Mouse (Mus musculus) CH12.LX (cell line): ENCODE results near the gene Bmp7. TPM values are rescaled to one million over a fixed set of nuclear protein-coding genes. Genes with fewer than 3 reads are reported as not detected.

Experiments used
- DNase-seq: peaks from one replicate; pipeline ENCODE4 v3.0.0-alpha.2; 2013; ENCODE audit errors: extremely low read depth
- H3K27ac ChIP-seq: 2 replicates; pipeline ENCODE4 v1.5.1; 2012; ENCODE audit warnings: low read depth, mild to moderate bottlenecking, control low read depth, moderate library complexity; ENCODE audit not compliant: insufficient read depth
- H3K27me3 ChIP-seq: replicated peaks from 2 replicates; pipeline ENCODE3; 2012; ENCODE audit warnings: inconsistent platforms
- H3K36me3 ChIP-seq, 2 experiments: replicated peaks in 1 of 2; 2 replicates each; pipeline versions ENCODE3 to v1.6.1; 2012; ENCODE audit warnings: inconsistent platforms in 1 of 2, low read length in 1 of 2, mild to moderate bottlenecking in 1 of 2, mixed read lengths in 1 of 2, moderate library complexity in 1 of 2; ENCODE audit not compliant: control insufficient read depth in 1 of 2, insufficient read depth in 1 of 2
- H3K4me1 ChIP-seq, 2 experiments: 2 replicates each; pipeline ENCODE4 v1.6.1; 2012; ENCODE audit warnings: inconsistent platforms in 1 of 2, moderate library complexity in 1 of 2; ENCODE audit not compliant: insufficient read depth in 2 of 2, control insufficient read depth in 1 of 2
- H3K4me2 ChIP-seq: 2 replicates; pipeline ENCODE4 v1.6.1; 2012; ENCODE audit warnings: low read depth, mild to moderate bottlenecking, control low read depth; ENCODE audit not compliant: poor library complexity, insufficient read depth, severe bottlenecking
- H3K4me3 ChIP-seq, 3 experiments: fragments of 150-350 bp in 1 of 3; sonication (generic) in 1 of 3; replicated peaks in 1 of 3; 2 replicates each; pipeline versions ENCODE3 to v1.5.1; 2011 to 2012; ENCODE audit warnings: low read depth in 2 of 3, low read length in 2 of 3, mild to moderate bottlenecking in 2 of 3, moderate library complexity in 2 of 3, control low read depth in 1 of 3, improper control_type of control experiment in 1 of 3, inconsistent platforms in 1 of 3, mixed read lengths in 1 of 3; ENCODE audit not compliant: poor library complexity in 1 of 3
- H3K79me2 ChIP-seq: replicated peaks from 2 replicates; pipeline ENCODE4 v1.6.1; 2012; ENCODE audit warnings: mild to moderate bottlenecking, moderate library complexity; ENCODE audit not compliant: control insufficient read depth, poor library complexity, insufficient read depth, severe bottlenecking; ENCODE audit errors: extremely low read depth
- H3K9ac ChIP-seq: 2 replicates; pipeline ENCODE4 v1.6.1; 2012; ENCODE audit warnings: low read depth, mild to moderate bottlenecking, control low read depth, moderate library complexity; ENCODE audit not compliant: insufficient read depth
- H3K9me3 ChIP-seq: replicated peaks from 2 replicates; pipeline ENCODE3; 2012; ENCODE audit warnings: low read length, inconsistent platforms, mixed read lengths
- BHLHE40 ChIP-seq: IDR thresholded peaks from 2 replicates; pipeline ENCODE4 v1.6.1; 2011; ENCODE audit warnings: mild to moderate bottlenecking, low read depth, low read length, improper control_type of control experiment
- CHD1 ChIP-seq: IDR thresholded peaks from 2 replicates; pipeline ENCODE4 v1.6.1; 2012; ENCODE audit warnings: low read depth, low read length, improper control_type of control experiment, inconsistent platforms
- CHD2 ChIP-seq: IDR thresholded peaks from 2 replicates; pipeline ENCODE4 v1.6.1; 2011; ENCODE audit warnings: low read length, improper control_type of control experiment
- E2F4 ChIP-seq: IDR thresholded peaks from 2 replicates; pipeline ENCODE4 v1.6.1; 2011; ENCODE audit warnings: low read depth, low read length, improper control_type of control experiment; ENCODE audit not compliant: insufficient replicate concordance
- ELF1 ChIP-seq: IDR thresholded peaks from 2 replicates; pipeline ENCODE4 v1.6.1; 2014; ENCODE audit warnings: low read depth, mild to moderate bottlenecking, inconsistent platforms, low read length, improper control_type of control experiment
- EP300 ChIP-seq: IDR thresholded peaks from 2 replicates; pipeline ENCODE4 v1.6.1; 2011; ENCODE audit warnings: low read length, improper control_type of control experiment
- GABPA ChIP-seq: IDR thresholded peaks from 2 replicates; pipeline ENCODE4 v1.6.1; 2012; ENCODE audit warnings: low read depth, low read length, improper control_type of control experiment, inconsistent platforms; ENCODE audit not compliant: insufficient replicate concordance
- HCFC1 ChIP-seq: IDR thresholded peaks from 2 replicates; pipeline ENCODE4 v1.6.1; 2012; ENCODE audit warnings: low read depth, mild to moderate bottlenecking, inconsistent platforms, low read length, improper control_type of control experiment
- IRF4 ChIP-seq: IDR thresholded peaks from 2 replicates; pipeline ENCODE4 v1.6.1; 2014; ENCODE audit warnings: low read depth, mild to moderate bottlenecking, inconsistent platforms, low read length, improper control_type of control experiment
- JUND ChIP-seq: conservative IDR thresholded peaks from 2 replicates; pipeline ENCODE4 v1.6.1; 2011; ENCODE audit warnings: low read depth, low read length, improper control_type of control experiment
- MAFK ChIP-seq: IDR thresholded peaks from 2 replicates; pipeline ENCODE4 v1.6.1; 2011; ENCODE audit warnings: low read length, improper control_type of control experiment; ENCODE audit not compliant: insufficient replicate concordance
- MAX ChIP-seq: IDR thresholded peaks from 2 replicates; pipeline ENCODE4 v1.6.1; 2011; ENCODE audit warnings: low read length, improper control_type of control experiment
- MAZ ChIP-seq: IDR thresholded peaks from 2 replicates; pipeline ENCODE4 v1.6.1; 2012; ENCODE audit warnings: low read depth, mild to moderate bottlenecking, inconsistent platforms, low read length, improper control_type of control experiment, moderate library complexity
- MEF2A ChIP-seq: IDR thresholded peaks from 2 replicates; pipeline ENCODE4 v1.6.1; 2014; ENCODE audit warnings: low read depth, mild to moderate bottlenecking, inconsistent platforms, low read length, improper control_type of control experiment, borderline replicate concordance
- MXI1 ChIP-seq: IDR thresholded peaks from 2 replicates; pipeline ENCODE4 v1.6.1; 2011; ENCODE audit warnings: mild to moderate bottlenecking, low read depth, low read length, improper control_type of control experiment
- MYC ChIP-seq: IDR thresholded peaks from 2 replicates; pipeline ENCODE4 v1.6.1; 2011; ENCODE audit warnings: low read depth, mild to moderate bottlenecking, improper control_type of control experiment, low read length
- NRF1 ChIP-seq: IDR thresholded peaks from 2 replicates; pipeline ENCODE4 v1.6.1; 2014; ENCODE audit warnings: low read depth, mild to moderate bottlenecking, inconsistent platforms, low read length, improper control_type of control experiment, moderate library complexity
- PAX5 ChIP-seq: IDR thresholded peaks from 2 replicates; pipeline ENCODE4 v1.6.1; 2012; ENCODE audit warnings: low read length, inconsistent platforms, mixed read lengths
- POLR2AphosphoS2 ChIP-seq: IDR thresholded peaks from 2 replicates; pipeline ENCODE4 v1.6.1; 2011; ENCODE audit warnings: low read depth, low read length, improper control_type of control experiment
- RAD21 ChIP-seq: IDR thresholded peaks from 2 replicates; pipeline ENCODE4 v1.6.1; 2011; ENCODE audit warnings: low read depth, mild to moderate bottlenecking, low read length, improper control_type of control experiment, moderate library complexity
- RCOR1 ChIP-seq: conservative IDR thresholded peaks from 2 replicates; pipeline ENCODE4 v1.6.1; 2012; ENCODE audit warnings: low read depth, mild to moderate bottlenecking, inconsistent platforms, low read length, improper control_type of control experiment
- SMC3 ChIP-seq: IDR thresholded peaks from 2 replicates; pipeline ENCODE4 v1.6.1; 2011; ENCODE audit warnings: low read depth, low read length, improper control_type of control experiment
- TBP ChIP-seq: conservative IDR thresholded peaks from 2 replicates; pipeline ENCODE4 v1.6.1; 2011; ENCODE audit warnings: low read depth, low read length, improper control_type of control experiment
- TCF12 ChIP-seq: IDR thresholded peaks from 2 replicates; pipeline ENCODE4 v1.6.1; 2014; ENCODE audit warnings: low read depth, mild to moderate bottlenecking, inconsistent platforms, low read length, improper control_type of control experiment
- UBTF ChIP-seq: IDR thresholded peaks from 2 replicates; pipeline ENCODE4 v1.6.1; 2012; ENCODE audit warnings: low read depth, mild to moderate bottlenecking, inconsistent platforms, low read length, improper control_type of control experiment, moderate library complexity
- ZC3H11A ChIP-seq: IDR thresholded peaks from 2 replicates; pipeline ENCODE4 v1.6.1; 2012; ENCODE audit warnings: low read depth, mild to moderate bottlenecking, inconsistent platforms, low read length, improper control_type of control experiment
- ZNF384 ChIP-seq: IDR thresholded peaks from 2 replicates; pipeline ENCODE4 v1.6.1; 2012; ENCODE audit warnings: low read depth, low read length, improper control_type of control experiment, inconsistent platforms
- dilution Hi-C: fragments of 300-500 bp; cut with MboI; formaldehyde crosslinking; loops from 2 replicates; pipeline ENCODE4 v1.14.3; 2020; ENCODE audit warnings: low sequenced_read_pairs; ENCODE audit not compliant: extremely low pct_unique_long_range_greater_than_20kb, extremely low pct_ligation_motif_present
- in situ Hi-C: fragments of 300-500 bp; cut with MboI; formaldehyde crosslinking; loops from 3 replicates; pipeline ENCODE4 v1.14.3; 2019; ENCODE audit warnings: low sequenced_read_pairs, low pct_ligation_motif_present, low pct_unique_long_range_greater_than_20kb, mixed read lengths
- polyA plus RNA-seq: library from polyadenylated mRNA; unstranded; fragments of >175 nt; gene quantifications from 2 replicates; pipeline ENCODE4 v1.2.1, GENCODE M21; 2012; ENCODE audit warnings: low read depth; ENCODE audit not compliant: insufficient read length
- total RNA-seq, 2 experiments: library from RNA; depleted of rRNA; stranded (reverse); fragments of 300-350 nt in 1 of 2; fragments of >200 nt in 1 of 2; gene quantifications; 2 replicates each; pipeline ENCODE4 v1.2.3; 2012 to 2014

Gene Bmp7
- total and polyA plus RNA-seq, 3 experiments = 0.16 to 0.51 (median 0.47) TPM

GRCm38 (mm10) chr2:172959006-172959768 is 19.1 kb upstream of the Bmp7 start:
- peaks cover 6% of the 10 kb centered on the region for H3K27me3 ChIP-seq
- in situ Hi-C loops = no loop called here
- no peak for TF ChIP-seq GABPA
- no peak for TF ChIP-seq ZC3H11A
- TF ChIP-seq E2F4 = no peak
- no peak for TF ChIP-seq IRF4
- TF ChIP-seq BHLHE40 = no peak
- no peak for TF ChIP-seq HCFC1
- no peak for TF ChIP-seq EP300
- TF ChIP-seq TCF12 = no peak
- no peak for TF ChIP-seq ELF1
- no peak for TF ChIP-seq RAD21
- no peak for TF ChIP-seq JUND
- no peak for TF ChIP-seq TBP
- TF ChIP-seq MYC = no peak
- no peak for TF ChIP-seq MAZ
- no peak for TF ChIP-seq UBTF
- no peak for TF ChIP-seq PAX5
- no peak for TF ChIP-seq CHD2
- no peak for TF ChIP-seq MXI1
- TF ChIP-seq MEF2A = no peak
- TF ChIP-seq, all 38 proteins: peak for 0
- Histone ChIP-seq H3K4me1 (peaks cover 0 to 9% of the 10 kb centered on the region in 2 experiments; a peak in 2 of 4 replicates), H3K27ac (no peak overlapping the region), H3K9ac (no peak overlapping the region), H3K4me3 (no peak overlapping the region), H3K4me2 (no peak overlapping the region), H3K36me3 (no peaks in the 10 kb centered on the region), H3K79me2 (no peaks in the 10 kb centered on the region), H3K9me3 (peaks cover 23% of the 10 kb centered on the region)
- no peak for DNase-seq
- dilution Hi-C loops = no loop called here

GRCm38 (mm10) chr2:172958579-172958978 is 18.5 kb upstream of the Bmp7 start:
- dilution Hi-C loops (no loop called here), in situ Hi-C loops (no loop called here)
- no peaks in the 10 kb centered on the region for H3K79me2 ChIP-seq
- H3K36me3 ChIP-seq = no peaks in the 10 kb centered on the region
- H3K27ac ChIP-seq = no peak overlapping the region
- DNase-seq = no peak
- H3K9ac ChIP-seq = no peak overlapping the region
- TF ChIP-seq MAFK (no peak), NRF1 (no peak), UBTF (no peak), RCOR1 (no peak), PAX5 (no peak), MYC (no peak), MAZ (no peak), SMC3 (no peak), ZC3H11A (no peak), RAD21 (no peak), ZNF384 (no peak), MAX (no peak), CHD1 (no peak), EP300 (no peak), POLR2AphosphoS2 (no peak), GABPA (no peak)
- no peak overlapping the region for H3K4me2 ChIP-seq
- peaks cover 0 to 9% of the 10 kb centered on the region in 2 experiments; a peak in 2 of 4 replicates for H3K4me1 ChIP-seq
- peaks cover 12% of the 10 kb centered on the region for H3K27me3 ChIP-seq
- peaks cover 25% of the 10 kb centered on the region for H3K9me3 ChIP-seq
- H3K4me3 ChIP-seq = no peak overlapping the region
